Mouse (Mus musculus) midbrain, embryonic 15.5 days (tissue): Measurements from ENCODE around the gene Insr. TPM values are rescaled to one million over a fixed set of nuclear protein-coding genes. Genes with fewer than 3 reads are reported as not detected.
"Not testable (repeated sequence)": the region's sequence is repeated elsewhere in the genome, so short reads cannot be mapped to it uniquely, and the experiment has no call there.

Experiments
- ATAC-seq: fragments of 200-750 bp; cut with Nextera tagmentation; replicated peaks from 2 replicates; pipeline ENCODE4 v1.8.0; 2017; ENCODE audit warnings: moderate TSS enrichment
- H3K27ac ChIP-seq: fragments of 300-500 bp; sonication (generic); 2 replicates; pipeline ENCODE4 v1.5.1; 2015; ENCODE audit warnings: mild to moderate bottlenecking, inconsistent platforms
- H3K27me3 ChIP-seq: fragments of 300-500 bp; sonication (generic); replicated peaks from 2 replicates; pipeline ENCODE4 v1.6.1; 2015; ENCODE audit warnings: inconsistent platforms
- H3K36me3 ChIP-seq: fragments of 300-500 bp; sonication (generic); replicated peaks from 2 replicates; pipeline ENCODE4 v1.6.1; 2015; ENCODE audit warnings: inconsistent platforms
- H3K4me1 ChIP-seq: fragments of 300-500 bp; sonication (generic); 2 replicates; pipeline ENCODE4 v1.6.1; 2015; ENCODE audit warnings: inconsistent platforms
- H3K4me2 ChIP-seq: fragments of 300-500 bp; sonication (generic); 2 replicates; pipeline ENCODE4 v1.6.1; 2015; ENCODE audit warnings: inconsistent platforms, mild to moderate bottlenecking, moderate library complexity
- H3K4me3 ChIP-seq: fragments of 300-500 bp; sonication (generic); 2 replicates; pipeline ENCODE4 v1.5.1; 2015; ENCODE audit warnings: mild to moderate bottlenecking, inconsistent platforms
- H3K9ac ChIP-seq: fragments of 300-500 bp; sonication (generic); 2 replicates; pipeline ENCODE4 v1.6.1; 2015; ENCODE audit warnings: mild to moderate bottlenecking, inconsistent platforms
- H3K9me3 ChIP-seq: fragments of 300-500 bp; sonication (generic); 2 replicates; pipeline ENCODE4 v1.6.1; 2016; ENCODE audit warnings: inconsistent platforms
- WGBS: fragments of 180-500 bp; shearing (Covaris S2); methylation state at CpG from one replicate; pipeline ENCODE4 v1.1.7; 2015; ENCODE audit warnings: mixed read lengths; 5-methylcytosine and 5-hydroxymethylcytosine counted together
- polyA plus RNA-seq: library from polyadenylated mRNA; unstranded; fragments of >200 nt; fragmentation: Nextera tagmentation; extraction: Ambion mirVana; gene quantifications from 2 replicates; pipeline ENCODE4 v1.2.1, GENCODE M21; 2015

The Insr gene
- polyA plus RNA-seq: 64.0 and 64.4 TPM in 2 replicates

GRCm38 (mm10) chr8:3278934-3279720, at the start of gene Insr:
Gene Insr, minus strand, starts transcription at chr8:3279617.
- Histone ChIP-seq H3K27ac (peak within 1 kb of the TSS; percentile 77), H3K4me2 (peak within 1 kb of the TSS; percentile 81), H3K27me3 (no peaks in the 10 kb centered on the region), H3K36me3 (no peaks in the 10 kb centered on the region), H3K9me3 (no peaks in the 10 kb centered on the region), H3K4me3 (peak within 1 kb of the TSS; percentile 79), H3K4me1 (peaks cover 27% of the 10 kb centered on the region), H3K9ac (peak within 1 kb of the TSS; percentile 91)
- peak; percentile 97 for ATAC-seq
- under 1% methylated on average over 61 of the region's 61 CpGs for WGBS

GRCm38 (mm10) chr8:3327538-3328245, 48.3 kb upstream of the Insr start:
- H3K9ac ChIP-seq: no peak overlapping the region
- H3K9me3 ChIP-seq: no peaks in the 10 kb centered on the region
- no peak for ATAC-seq
- no peaks in the 10 kb centered on the region for H3K4me1 ChIP-seq
- no peak overlapping the region for H3K4me3 ChIP-seq
- no peaks in the 10 kb centered on the region for H3K27me3 ChIP-seq
- 79% methylated on average over 8 of the region's 8 CpGs for WGBS
- H3K4me2 ChIP-seq: no peak overlapping the region
- no peaks in the 10 kb centered on the region for H3K36me3 ChIP-seq
- H3K27ac ChIP-seq: no peak overlapping the region

- Histone ChIP-seq H3K27me3 (no peaks in the 10 kb centered on the region), H3K4me2 (no peak overlapping the region), H3K9ac (no peak overlapping the region), H3K27ac (no peak overlapping the region), H3K9me3 (no peaks in the 10 kb centered on the region), H3K36me3 (no peaks in the 10 kb centered on the region), H3K4me3 (no peak overlapping the region), H3K4me1 (no peaks in the 10 kb centered on the region)
- ATAC-seq: no peak
- WGBS: 79% methylated on average over 1 of the region's 1 CpGs
Measured at GRCm38 (mm10) chr8:3327056-3327455, 47.6 kb upstream of the Insr start.

- Histone ChIP-seq H3K27ac (no peak overlapping the region), H3K36me3 (no peaks in the 10 kb centered on the region), H3K27me3 (no peaks in the 10 kb centered on the region), H3K4me3 (no peak overlapping the region), H3K9ac (no peak overlapping the region), H3K4me1 (no peaks in the 10 kb centered on the region), H3K4me2 (no peak overlapping the region), H3K9me3 (no peaks in the 10 kb centered on the region)
- WGBS: 90% methylated on average over 2 of the region's 2 CpGs
- ATAC-seq: no peak
Measured at GRCm38 (mm10) chr8:3324253-3324652, 44.8 kb upstream of the Insr start.

GRCm38 (mm10) chr8:3319267-3319666, 39.9 kb upstream of the Insr start:
- not testable (repeated sequence) for H3K9ac ChIP-seq, ATAC-seq, H3K27me3 ChIP-seq, H3K9me3 ChIP-seq, H3K27ac ChIP-seq, H3K4me1 ChIP-seq, H3K36me3 ChIP-seq, H3K4me2 ChIP-seq, H3K4me3 ChIP-seq
- WGBS: 96% methylated on average over 11 of the region's 11 CpGs

GRCm38 (mm10) chr8:3316585-3316984, 37.2 kb upstream of the Insr start:
- H3K4me2 ChIP-seq: no peak overlapping the region
- ATAC-seq: no peak
- no peaks in the 10 kb centered on the region for H3K9me3 ChIP-seq
- no peak overlapping the region for H3K4me3 ChIP-seq
- 90% methylated on average over 5 of the region's 5 CpGs for WGBS
- no peak overlapping the region for H3K9ac ChIP-seq
- no peaks in the 10 kb centered on the region for H3K27me3 ChIP-seq
- no peaks in the 10 kb centered on the region for H3K4me1 ChIP-seq
- H3K27ac ChIP-seq: no peak overlapping the region
- no peaks in the 10 kb centered on the region for H3K36me3 ChIP-seq

GRCm38 (mm10) chr8:3314345-3314744, 34.9 kb upstream of the Insr start:
- ATAC-seq: no peak
- Histone ChIP-seq H3K9ac (no peak overlapping the region), H3K4me1 (no peaks in the 10 kb centered on the region), H3K4me3 (no peak overlapping the region), H3K27ac (no peak overlapping the region), H3K27me3 (no peaks in the 10 kb centered on the region), H3K4me2 (no peak overlapping the region), H3K36me3 (no peaks in the 10 kb centered on the region), H3K9me3 (no peaks in the 10 kb centered on the region)
- WGBS: 73% methylated on average over 2 of the region's 2 CpGs

- no peak overlapping the region for H3K9ac ChIP-seq
- ATAC-seq: no peak
- 80% methylated on average over 3 of the region's 3 CpGs for WGBS
- H3K4me3 ChIP-seq: no peak overlapping the region
- H3K4me2 ChIP-seq: no peak overlapping the region
- no peaks in the 10 kb centered on the region for H3K27me3 ChIP-seq
- no peaks in the 10 kb centered on the region for H3K4me1 ChIP-seq
- H3K27ac ChIP-seq: no peak overlapping the region
- no peaks in the 10 kb centered on the region for H3K36me3 ChIP-seq
- no peaks in the 10 kb centered on the region for H3K9me3 ChIP-seq
Measured at GRCm38 (mm10) chr8:3313843-3314242, 34.4 kb upstream of the Insr start.

GRCm38 (mm10) chr8:3313417-3313816, 34.0 kb upstream of the Insr start:
- not testable (repeated sequence) for ATAC-seq, H3K4me2 ChIP-seq, H3K9me3 ChIP-seq, H3K9ac ChIP-seq, H3K4me1 ChIP-seq, H3K36me3 ChIP-seq, H3K27ac ChIP-seq, H3K27me3 ChIP-seq, H3K4me3 ChIP-seq
- 71% methylated on average over 1 of the region's 1 CpGs for WGBS

GRCm38 (mm10) chr8:3311482-3311881, 32.1 kb upstream of the Insr start:
- 75% methylated on average over 4 of the region's 4 CpGs for WGBS
- H3K4me2 ChIP-seq: no peak overlapping the region
- no peaks in the 10 kb centered on the region for H3K36me3 ChIP-seq
- no peak overlapping the region for H3K27ac ChIP-seq
- no peak for ATAC-seq
- H3K4me1 ChIP-seq: no peaks in the 10 kb centered on the region
- no peak overlapping the region for H3K9ac ChIP-seq
- no peaks in the 10 kb centered on the region for H3K9me3 ChIP-seq
- no peak overlapping the region for H3K4me3 ChIP-seq
- H3K27me3 ChIP-seq: no peaks in the 10 kb centered on the region

GRCm38 (mm10) chr8:3309636-3310035, 30.2 kb upstream of the Insr start:
- WGBS: 89% methylated on average over 11 of the region's 11 CpGs
- ATAC-seq: no peak
- H3K9me3 ChIP-seq: no peaks in the 10 kb centered on the region
- H3K36me3 ChIP-seq: no peaks in the 10 kb centered on the region
- H3K9ac ChIP-seq: no peak overlapping the region
- H3K27me3 ChIP-seq: no peaks in the 10 kb centered on the region
- no peak overlapping the region for H3K4me2 ChIP-seq
- H3K4me1 ChIP-seq: no peaks in the 10 kb centered on the region
- no peak overlapping the region for H3K27ac ChIP-seq
- H3K4me3 ChIP-seq: no peak overlapping the region

GRCm38 (mm10) chr8:3308205-3308800, 28.9 kb upstream of the Insr start:
- H3K4me3 ChIP-seq, H3K4me1 ChIP-seq, H3K4me2 ChIP-seq, H3K27me3 ChIP-seq, H3K9ac ChIP-seq, H3K36me3 ChIP-seq, H3K27ac ChIP-seq, H3K9me3 ChIP-seq, ATAC-seq: not testable (repeated sequence)
- WGBS: 94% methylated on average over 13 of the region's 13 CpGs
